Mouse (Mus musculus) ES-Bruce4 (cell line): ENCODE data around the gene Olfm1. TPM values are rescaled to one million over a fixed set of nuclear protein-coding genes. Genes with fewer than 3 reads are reported as not detected.

Experiments
- H3K27ac ChIP-seq: 2 replicates; pipeline ENCODE4 v1.5.1; 2012; ENCODE audit warnings: low read length, inconsistent platforms; ENCODE audit not compliant: insufficient read depth
- H3K27me3 ChIP-seq: 2 replicates; pipeline ENCODE4 v1.6.1; 2012; ENCODE audit warnings: mild to moderate bottlenecking, low read length, inconsistent platforms; ENCODE audit not compliant: control insufficient read depth, poor library complexity, insufficient read depth, severe bottlenecking
- H3K36me3 ChIP-seq: 2 replicates; pipeline ENCODE4 v1.6.1; 2012; ENCODE audit warnings: inconsistent platforms, mild to moderate bottlenecking, low read length, moderate library complexity; ENCODE audit not compliant: control insufficient read depth, poor library complexity, insufficient read depth, severe bottlenecking
- H3K4me1 ChIP-seq: one replicate; pipeline ENCODE4 v1.8.1; 2011; ENCODE audit warnings: low read length; ENCODE audit not compliant: control insufficient read depth, insufficient read depth
- H3K4me3 ChIP-seq: 2 replicates; pipeline ENCODE4 v1.5.1; 2011; ENCODE audit warnings: low read depth, mild to moderate bottlenecking, low read length
- H3K9ac ChIP-seq: 2 replicates; pipeline ENCODE4 v1.6.1; 2012; ENCODE audit warnings: low read depth, mild to moderate bottlenecking, inconsistent platforms; ENCODE audit not compliant: poor library complexity, severe bottlenecking
- H3K9me3 ChIP-seq: replicated peaks from 2 replicates; pipeline ENCODE4 v1.6.1; 2012; ENCODE audit warnings: mild to moderate bottlenecking, low read length, inconsistent platforms; ENCODE audit not compliant: control insufficient read depth, poor library complexity, insufficient read depth, severe bottlenecking
- CTCF ChIP-seq: IDR thresholded peaks from one replicate; pipeline ENCODE4 v1.8.1; 2011; ENCODE audit warnings: low read depth, low read length
- EP300 ChIP-seq: IDR thresholded peaks from 2 replicates; pipeline ENCODE4 v1.6.1; 2011; ENCODE audit warnings: low read depth, low read length; ENCODE audit not compliant: insufficient read depth
- POLR2A ChIP-seq: IDR thresholded peaks from one replicate; pipeline ENCODE4 v1.8.1; 2011; ENCODE audit warnings: low read length; ENCODE audit not compliant: insufficient read depth
- polyA plus RNA-seq: library from polyadenylated mRNA; stranded (reverse); fragments of >200 nt; gene quantifications from 2 replicates; pipeline ENCODE4 v1.2.4, GENCODE M21; 2011; ENCODE audit warnings: low read depth; ENCODE audit not compliant: missing spikeins, insufficient read depth, insufficient read length

The Olfm1 gene
- polyA plus RNA-seq, 1 experiment, result 8.9 TPM

GRCm38 (mm10) chr2:28278853-28279252, 86.1 kb downstream of the Olfm1 start:
- no peak overlapping the region for H3K4me3 ChIP-seq
- H3K36me3 ChIP-seq, result no peaks in the 10 kb centered on the region
- H3K27me3 ChIP-seq, result no peaks in the 10 kb centered on the region
- no peak overlapping the region for H3K27ac ChIP-seq
- no peaks in the 10 kb centered on the region for H3K9me3 ChIP-seq
- no peaks in the 10 kb centered on the region for H3K4me1 ChIP-seq
- no peak overlapping the region for H3K9ac ChIP-seq
- TF ChIP-seq CTCF (no peak), EP300 (no peak), POLR2A (no peak)

Other genes with a start within 250 kb of the Olfm1 start
- gene Fcnb, start 108.1 kb upstream of the Olfm1 start, polyA plus RNA-seq, result not detected in 2 replicates